Mouse (Mus musculus) ES-Bruce4 (cell line): Measurements from ENCODE around the gene Inpp4a.

Experiments used
- CTCF ChIP-seq: IDR thresholded peaks from one replicate; pipeline ENCODE4 v1.8.1; 2011; ENCODE audit warnings: low read depth, low read length
- EP300 ChIP-seq: IDR thresholded peaks from 2 replicates; pipeline ENCODE4 v1.6.1; 2011; ENCODE audit warnings: low read depth, low read length; ENCODE audit not compliant: insufficient read depth
- POLR2A ChIP-seq: IDR thresholded peaks from one replicate; pipeline ENCODE4 v1.8.1; 2011; ENCODE audit warnings: low read length; ENCODE audit not compliant: insufficient read depth

- TF ChIP-seq EP300 (no peak), CTCF (no peak), POLR2A (no peak)
Measured at GRCm38 (mm10) chr1:37427144-37427875, 127.6 kb downstream of the Inpp4a start.
